Mouse (Mus musculus) kidney, adult 2 months (tissue): ENCODE data around the gene Olfr358. TPM values are rescaled to one million over a fixed set of nuclear protein-coding genes. Genes with fewer than 3 reads are reported as not detected.

Experiments
- DNase-seq: peaks from one replicate; pipeline ENCODE4 v3.0.0; 2021
- H3K27ac ChIP-seq: fragments of 200-500 bp; 2 replicates; pipeline ENCODE4 v1.5.1; 2012; ENCODE audit warnings: low read depth, low read length, control low read depth, inconsistent platforms; ENCODE audit not compliant: insufficient read depth
- H3K27me3 ChIP-seq: fragments of 200-500 bp; replicated peaks from 2 replicates; pipeline ENCODE4 v1.6.1; 2012; ENCODE audit warnings: mild to moderate bottlenecking, moderate library complexity, low read length, inconsistent platforms; ENCODE audit not compliant: control insufficient read depth, insufficient read depth
- H3K36me3 ChIP-seq: fragments of 200-500 bp; 2 replicates; pipeline ENCODE4 v1.6.1; 2012; ENCODE audit warnings: mild to moderate bottlenecking, moderate library complexity, low read length, inconsistent platforms; ENCODE audit not compliant: control insufficient read depth, insufficient read depth
- H3K4me1 ChIP-seq: fragments of 200-500 bp; 2 replicates; pipeline ENCODE4 v1.6.1; 2011; ENCODE audit warnings: low read length; ENCODE audit not compliant: control insufficient read depth, insufficient read depth
- H3K4me3 ChIP-seq: fragments of 200-500 bp; 2 replicates; pipeline ENCODE4 v1.5.1; 2011; ENCODE audit warnings: mild to moderate bottlenecking, low read depth, low read length, control low read depth; ENCODE audit not compliant: insufficient read depth
- CTCF ChIP-seq: fragments of 200-500 bp; conservative IDR thresholded peaks from 2 replicates; pipeline ENCODE4 v1.5.1; 2011; ENCODE audit warnings: low read depth, mild to moderate bottlenecking, control low read depth, low read length, moderate library complexity, mixed read lengths; ENCODE audit not compliant: insufficient read depth, insufficient read length
- POLR2A ChIP-seq: fragments of 200-500 bp; IDR thresholded peaks from one replicate; pipeline ENCODE4 v1.6.1; 2011; ENCODE audit warnings: low read depth, low read length, control low read depth
- WGBS: fragments of 180-500 bp; shearing (Covaris S2); methylation state at CpG from one replicate; pipeline ENCODE4 v1.1.7; 2018; 5-methylcytosine and 5-hydroxymethylcytosine counted together
- polyA plus RNA-seq: library from polyadenylated mRNA; depleted of rRNA; stranded (reverse); fragments of >200 nt; gene quantifications from 2 replicates; pipeline ENCODE4 v1.2.3, GENCODE M21; 2012; rRNA removed

The Olfr358 gene
- not detected in 2 replicates for polyA plus RNA-seq

GRCm38 (mm10) chr2:37009235-37009634 lies at the start of gene Olfr358:
TSS of gene Olfr358 (minus strand) at chr2:37009335.
- no peaks in the 10 kb centered on the region for H3K36me3 ChIP-seq
- no peak for TF ChIP-seq CTCF
- no peak within 1 kb of the TSS for H3K27ac ChIP-seq
- no peaks in the 10 kb centered on the region for H3K4me1 ChIP-seq
- no peak within 1 kb of the TSS for H3K4me3 ChIP-seq
- H3K27me3 ChIP-seq: no peaks in the 10 kb centered on the region
- no peak for DNase-seq

GRCm38 (mm10) chr2:36997030-36997429 lies 12.1 kb downstream of the Olfr358 start:
- no peak overlapping the region for H3K4me3 ChIP-seq
- H3K27me3 ChIP-seq: no peaks in the 10 kb centered on the region
- H3K27ac ChIP-seq: no peak overlapping the region
- TF ChIP-seq CTCF: no peak
- WGBS: 65% methylated on average over 1 of the region's 1 CpGs
- no peaks in the 10 kb centered on the region for H3K4me1 ChIP-seq
- no peak for DNase-seq
- no peaks in the 10 kb centered on the region for H3K36me3 ChIP-seq

GRCm38 (mm10) chr2:36993527-36993926 lies 15.6 kb downstream of the Olfr358 start, which contains the start of gene Olfr357:
TSS of gene Olfr357 (plus strand) at chr2:36993827.
- no peak for TF ChIP-seq CTCF
- TF ChIP-seq POLR2A: no peak
- 50% methylated on average over 1 of the region's 1 CpGs for WGBS
- no peak for DNase-seq

More at GRCm38 (mm10) chr2:36993527-36993926, 15.6 kb downstream of the Olfr358 start, which contains the start of gene Olfr357:
- Histone ChIP-seq H3K4me3 (no peak within 1 kb of the TSS), H3K4me1 (no peaks in the 10 kb centered on the region), H3K27ac (no peak within 1 kb of the TSS), H3K27me3 (no peaks in the 10 kb centered on the region), H3K36me3 (no peaks in the 10 kb centered on the region)

Other genes with a start within 250 kb of the Olfr358 start
- not detected in 2 replicates for gene Olfr348, start 225.1 kb downstream of the Olfr358 start, polyA plus RNA-seq
- not detected in 2 replicates for gene Olfr50, start 218.8 kb downstream of the Olfr358 start, polyA plus RNA-seq
- gene Olfr3, start 192.3 kb downstream of the Olfr358 start, polyA plus RNA-seq: not detected in 2 replicates
- not detected in 2 replicates for gene Olfr350, start 163.0 kb downstream of the Olfr358 start, polyA plus RNA-seq
- gene Olfr351, start 146.7 kb downstream of the Olfr358 start, polyA plus RNA-seq: not detected in 2 replicates
- gene Olfr352, start 140.9 kb downstream of the Olfr358 start, polyA plus RNA-seq: not detected in 2 replicates
- not detected in 2 replicates for gene Olfr353, start 116.4 kb downstream of the Olfr358 start, polyA plus RNA-seq
- not detected in 2 replicates for gene Olfr354, start 103.7 kb downstream of the Olfr358 start, polyA plus RNA-seq
- gene Olfr355, start 80.4 kb downstream of the Olfr358 start, polyA plus RNA-seq: not detected in 2 replicates
- gene Olfr356, start 72.2 kb downstream of the Olfr358 start, polyA plus RNA-seq: not detected in 2 replicates
- not detected in 2 replicates for gene Olfr357, start 15.5 kb downstream of the Olfr358 start, polyA plus RNA-seq
- gene Olfr360, start 56.4 kb upstream of the Olfr358 start, polyA plus RNA-seq: not detected in 2 replicates
- gene Olfr361, start 80.0 kb upstream of the Olfr358 start, polyA plus RNA-seq: not detected in 2 replicates
- not detected in 2 replicates for gene Olfr362, start 108.6 kb upstream of the Olfr358 start, polyA plus RNA-seq
- not detected in 2 replicates for gene Olfr364-ps1, start 130.0 kb upstream of the Olfr358 start, polyA plus RNA-seq
- not detected in 2 replicates for gene Olfr365, start 178.9 kb upstream of the Olfr358 start, polyA plus RNA-seq
- not detected in 2 replicates for gene Olfr366, start 202.2 kb upstream of the Olfr358 start, polyA plus RNA-seq